Mouse (Mus musculus): ENCODE results near the gene Trp73. TPM values are rescaled to one million over a fixed set of nuclear protein-coding genes. Genes with fewer than 3 reads are reported as not detected.

Trp73 gene
- polyA plus RNA-seq, 1 experiment from 2014 or later = 0.84 TPM

GRCm38 (mm10) chr4:154170506-154171150 lies 30.6 kb upstream of the Trp73 start, which contains the start of gene Megf6:
Gene Megf6, plus strand, starts transcription at chr4:154170730.
- peak within 1 kb of the TSS; percentile 64 for H3K9ac ChIP-seq (ENCODE audit: low read depth, low read length)
- H3K27me3 ChIP-seq (replicated peaks; ENCODE audit: control insufficient read depth, insufficient read depth, low read length) = peaks cover 27% of the 10 kb centered on the region
- H3K27ac ChIP-seq (ENCODE audit: low read depth, low read length) = no peak within 1 kb of the TSS
- H3K4me2 ChIP-seq (ENCODE audit: low read length) = peak within 1 kb of the TSS; percentile 97
- H3K36me3 ChIP-seq (ENCODE audit: control insufficient read depth, insufficient read depth, low read length) = no peaks in the 10 kb centered on the region
- WGBS = under 1% methylated on average over 47 of the region's 61 CpGs
- H3K4me3 ChIP-seq (ENCODE audit: low read length) = peak within 1 kb of the TSS; percentile 53
- H3K4me1 ChIP-seq (ENCODE audit: control insufficient read depth, insufficient read depth, low read depth, low read length) = peaks cover 16% of the 10 kb centered on the region
- no peaks in the 10 kb centered on the region for H3K9me3 ChIP-seq (ENCODE audit: control insufficient read depth, low read length)
- ATAC-seq = peak; percentile 38

- H3K4me1 ChIP-seq (ENCODE audit: control insufficient read depth, insufficient read depth, low read depth, low read length) = peaks cover 16% of the 10 kb centered on the region
- peak overlapping the region; percentile 97 for H3K4me2 ChIP-seq (ENCODE audit: low read length)
- ATAC-seq = no peak
- H3K36me3 ChIP-seq (ENCODE audit: control insufficient read depth, insufficient read depth, low read length) = no peaks in the 10 kb centered on the region
- H3K27me3 ChIP-seq (replicated peaks; ENCODE audit: control insufficient read depth, insufficient read depth, low read length) = peaks cover 27% of the 10 kb centered on the region
- H3K4me3 ChIP-seq (ENCODE audit: low read length) = peak overlapping the region; percentile 53
- WGBS = 1% methylated on average over 15 of the region's 15 CpGs
- no peaks in the 10 kb centered on the region for H3K9me3 ChIP-seq (ENCODE audit: control insufficient read depth, low read length)
- no peak overlapping the region for H3K27ac ChIP-seq (ENCODE audit: low read depth, low read length)
- H3K9ac ChIP-seq (ENCODE audit: low read depth, low read length) = peak overlapping the region; percentile 64
Observed at GRCm38 (mm10) chr4:154170021-154170420, 30.0 kb upstream of the Trp73 start.

GRCm38 (mm10) chr4:154167053-154167452 lies 27.0 kb upstream of the Trp73 start:
- peaks cover 16% of the 10 kb centered on the region for H3K4me1 ChIP-seq (ENCODE audit: control insufficient read depth, insufficient read depth, low read depth, low read length)
- no peak overlapping the region for H3K27ac ChIP-seq (ENCODE audit: low read depth, low read length)
- H3K27me3 ChIP-seq (replicated peaks; ENCODE audit: control insufficient read depth, insufficient read depth, low read length) = peaks cover 25% of the 10 kb centered on the region
- H3K4me2 ChIP-seq (ENCODE audit: low read length) = no peak overlapping the region
- H3K4me3 ChIP-seq (ENCODE audit: low read length) = no peak overlapping the region
- no peak overlapping the region for H3K9ac ChIP-seq (ENCODE audit: low read depth, low read length)
- H3K9me3 ChIP-seq (ENCODE audit: control insufficient read depth, low read length) = no peaks in the 10 kb centered on the region
- H3K36me3 ChIP-seq (ENCODE audit: control insufficient read depth, insufficient read depth, low read length) = no peaks in the 10 kb centered on the region
- WGBS = 29% methylated on average over 5 of the region's 5 CpGs
- no peak for ATAC-seq

- Histone ChIP-seq H3K27me3 (replicated peaks; ENCODE audit: control insufficient read depth, insufficient read depth, low read length) (no peaks in the 10 kb centered on the region; the same call in 1 of the 2 replicates), H3K36me3 (ENCODE audit: control insufficient read depth, insufficient read depth, low read length) (peaks cover 4% of the 10 kb centered on the region), H3K4me1 (ENCODE audit: control insufficient read depth, insufficient read depth, low read depth, low read length) (peaks cover 19% of the 10 kb centered on the region), H3K9ac (ENCODE audit: low read depth, low read length) (no peak overlapping the region), H3K4me2 (ENCODE audit: low read length) (no peak overlapping the region), H3K4me3 (ENCODE audit: low read length) (no peak overlapping the region), H3K9me3 (ENCODE audit: control insufficient read depth, low read length) (no peaks in the 10 kb centered on the region), H3K27ac (ENCODE audit: low read depth, low read length) (no peak overlapping the region)
- no peak for ATAC-seq
- 16% methylated on average over 7 of the region's 7 CpGs for WGBS
Observed at GRCm38 (mm10) chr4:154163296-154163695, 23.3 kb upstream of the Trp73 start.

GRCm38 (mm10) chr4:154160538-154161390 lies 20.8 kb upstream of the Trp73 start, which contains the start of gene Tprgl:
Gene Tprgl, minus strand, starts transcription at chr4:154160666.
- peak within 1 kb of the TSS; percentile 83 for H3K9ac ChIP-seq (ENCODE audit: low read depth, low read length)
- H3K27me3 ChIP-seq (replicated peaks; ENCODE audit: control insufficient read depth, insufficient read depth, low read length) = no peaks in the 10 kb centered on the region
- under 1% methylated on average over 44 of the region's 75 CpGs for WGBS
- H3K4me3 ChIP-seq (ENCODE audit: low read length) = peak within 1 kb of the TSS; percentile 81
- H3K4me2 ChIP-seq (ENCODE audit: low read length) = peak within 1 kb of the TSS; percentile 67
- peaks cover 27% of the 10 kb centered on the region for H3K36me3 ChIP-seq (ENCODE audit: control insufficient read depth, insufficient read depth, low read length)
- H3K9me3 ChIP-seq (ENCODE audit: control insufficient read depth, low read length) = no peaks in the 10 kb centered on the region
- H3K4me1 ChIP-seq (ENCODE audit: control insufficient read depth, insufficient read depth, low read depth, low read length) = peaks cover 19% of the 10 kb centered on the region
- peak within 1 kb of the TSS; percentile 73 for H3K27ac ChIP-seq (ENCODE audit: low read depth, low read length)
- ATAC-seq = peak; percentile 97

- peak; percentile 74 for ATAC-seq
Observed at GRCm38 (mm10) chr4:154159961-154160537, 20.0 kb upstream of the Trp73 start.

GRCm38 (mm10) chr4:154159002-154159401 lies 19.0 kb upstream of the Trp73 start:
- H3K27me3 ChIP-seq (replicated peaks; ENCODE audit: control insufficient read depth, insufficient read depth, low read length) = no peaks in the 10 kb centered on the region
- no peak overlapping the region for H3K27ac ChIP-seq (ENCODE audit: low read depth, low read length)
- no peaks in the 10 kb centered on the region for H3K9me3 ChIP-seq (ENCODE audit: control insufficient read depth, low read length)
- H3K4me2 ChIP-seq (ENCODE audit: low read length) = peak overlapping the region; percentile 59
- peaks cover 27% of the 10 kb centered on the region for H3K36me3 ChIP-seq (ENCODE audit: control insufficient read depth, insufficient read depth, low read length)
- ATAC-seq = peak; percentile 28; the same call in 1 of the 2 replicates
- WGBS = 10% methylated on average over 6 of the region's 6 CpGs
- H3K9ac ChIP-seq (ENCODE audit: low read depth, low read length) = no peak overlapping the region
- peaks cover 19% of the 10 kb centered on the region for H3K4me1 ChIP-seq (ENCODE audit: control insufficient read depth, insufficient read depth, low read depth, low read length)
- peak overlapping the region; percentile 81 for H3K4me3 ChIP-seq (ENCODE audit: low read length)

More at GRCm38 (mm10) chr4:154159961-154160537, 20.0 kb upstream of the Trp73 start:
- Histone ChIP-seq H3K4me1 (ENCODE audit: control insufficient read depth, insufficient read depth, low read depth, low read length) (peaks cover 19% of the 10 kb centered on the region), H3K9ac (ENCODE audit: low read depth, low read length) (peak overlapping the region; percentile 81), H3K27ac (ENCODE audit: low read depth, low read length) (peak overlapping the region; percentile 73), H3K4me2 (ENCODE audit: low read length) (peak overlapping the region; percentile 59), H3K36me3 (ENCODE audit: control insufficient read depth, insufficient read depth, low read length) (peaks cover 27% of the 10 kb centered on the region), H3K4me3 (ENCODE audit: low read length) (peak overlapping the region; percentile 81), H3K27me3 (replicated peaks; ENCODE audit: control insufficient read depth, insufficient read depth, low read length) (no peaks in the 10 kb centered on the region), H3K9me3 (ENCODE audit: control insufficient read depth, low read length) (no peaks in the 10 kb centered on the region)
- 2% methylated on average over 40 of the region's 47 CpGs for WGBS

GRCm38 (mm10) chr4:154157970-154158662 lies 18.1 kb upstream of the Trp73 start:
- H3K27me3 ChIP-seq (replicated peaks; ENCODE audit: control insufficient read depth, insufficient read depth, low read length) = no peaks in the 10 kb centered on the region
- H3K9me3 ChIP-seq (ENCODE audit: control insufficient read depth, low read length) = no peaks in the 10 kb centered on the region
- H3K9ac ChIP-seq (ENCODE audit: low read depth, low read length) = no peak overlapping the region
- peaks cover 19% of the 10 kb centered on the region for H3K4me1 ChIP-seq (ENCODE audit: control insufficient read depth, insufficient read depth, low read depth, low read length)
- no peak overlapping the region for H3K4me3 ChIP-seq (ENCODE audit: low read length)
- peaks cover 27% of the 10 kb centered on the region for H3K36me3 ChIP-seq (ENCODE audit: control insufficient read depth, insufficient read depth, low read length)
- WGBS = 91% methylated on average over 14 of the region's 14 CpGs
- H3K4me2 ChIP-seq (ENCODE audit: low read length) = no peak overlapping the region
- no peak for ATAC-seq
- no peak overlapping the region for H3K27ac ChIP-seq (ENCODE audit: low read depth, low read length)

Measured in hindbrain, embryonic 16.5 days (tissue).